8 mouse cellular contexts compared by ENCODE assay signal in the genomic region with DNA sequence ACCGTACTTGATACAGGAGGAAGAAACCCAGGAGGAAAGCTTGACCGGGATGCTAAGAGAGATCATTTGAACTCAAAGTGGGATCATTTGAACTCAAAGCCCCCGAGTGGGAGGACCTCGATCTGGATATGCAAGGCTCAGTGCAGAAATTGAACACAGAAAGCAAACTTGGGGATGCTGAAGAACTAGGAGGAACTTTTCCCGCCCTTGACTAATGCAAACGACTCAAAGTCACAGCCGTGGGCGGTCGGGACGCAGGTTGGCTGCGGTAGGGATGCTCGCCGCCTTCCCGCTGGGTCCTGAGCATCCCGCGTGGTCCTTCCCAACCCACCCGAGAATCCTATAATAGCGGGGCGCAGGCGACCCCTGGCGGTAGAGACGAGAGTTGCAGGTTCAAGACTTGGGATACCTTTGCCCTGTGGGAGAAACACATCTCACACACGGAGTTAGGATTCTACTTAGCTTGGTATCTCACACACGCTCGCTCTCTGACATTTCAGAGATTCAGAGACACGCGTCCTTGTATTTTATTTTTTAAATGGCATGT. TPM values are rescaled to one million over a fixed set of nuclear protein-coding genes. Genes with fewer than 3 reads are reported as not detected.
DNase-seq lines count a peak whose midpoint lies in the region; ATAC-seq and TF ChIP-seq lines count a peak whose summit lies in the region.

No protein-coding gene starts in this region.

- no peaks in the 10 kb centered on the region for H3K9me3 ChIP-seq in heart, embryonic 11.5 days (replicated peaks; ENCODE audit: control insufficient read depth, low read length)
- H3K9me3 ChIP-seq in kidney, embryonic 16.5 days (ENCODE audit: low read length), result no peaks in the 10 kb centered on the region
- no peaks in the 10 kb centered on the region for H3K9me3 ChIP-seq in limb, embryonic 15.5 days
- no peaks in the 10 kb centered on the region for H3K9me3 ChIP-seq in midbrain, postnatal 0 days (ENCODE audit: low read length)

- H3K4me1 ChIP-seq in embryonic fibroblast, embryonic 13.5 days (ENCODE audit: control insufficient read depth, insufficient read depth, low read length), result peaks cover 2% of the 10 kb centered on the region
- H3K4me1 ChIP-seq in heart, embryonic 11.5 days (ENCODE audit: control insufficient read depth, insufficient read depth, low read length), result peaks cover 29% of the 10 kb centered on the region
- H3K4me1 ChIP-seq in kidney, embryonic 16.5 days (ENCODE audit: insufficient read depth, low read length), result peaks cover 38% of the 10 kb centered on the region
- H3K4me1 ChIP-seq in limb, embryonic 15.5 days, result peaks cover 48% of the 10 kb centered on the region
- peaks cover 11% of the 10 kb centered on the region for H3K4me1 ChIP-seq in midbrain, postnatal 0 days (ENCODE audit: insufficient read depth, low read length)

- H3K9ac ChIP-seq in heart, embryonic 11.5 days (ENCODE audit: low read depth, low read length), result peak overlapping the region; percentile 65
- peak overlapping the region; percentile 61 for H3K9ac ChIP-seq in kidney, embryonic 16.5 days (replicated peaks; ENCODE audit: low read length)
- H3K9ac ChIP-seq in limb, embryonic 15.5 days, result peak overlapping the region; percentile 41
- peak overlapping the region; percentile 55; the same call in 1 of the 2 replicates for H3K9ac ChIP-seq in midbrain, postnatal 0 days (replicated peaks; ENCODE audit: low read length, poor library complexity, severe bottlenecking)

- peak overlapping the region; percentile 71 for H3K4me2 ChIP-seq in heart, embryonic 11.5 days
- peak overlapping the region; percentile 87 for H3K4me2 ChIP-seq in kidney, embryonic 16.5 days (replicated peaks; ENCODE audit: low read depth, low read length)
- H3K4me2 ChIP-seq in limb, embryonic 15.5 days, result peak overlapping the region; percentile 93
- peak overlapping the region; percentile 98 for H3K4me2 ChIP-seq in midbrain, postnatal 0 days (ENCODE audit: low read depth, low read length, poor library complexity, severe bottlenecking)

- ATAC-seq in heart, embryonic 11.5 days (replicated peaks; ENCODE audit: insufficient number of reproducible peaks, low FRiP score, low TSS enrichment), result 0 out of 2 replicates have a peak, but pooled peaks have one; percentile 14
- ATAC-seq in kidney, embryonic 16.5 days (ENCODE audit: low FRiP score, low TSS enrichment), result no peak
- no peak for ATAC-seq in limb, embryonic 15.5 days (ENCODE audit: insufficient number of reproducible peaks, low FRiP score, low TSS enrichment, low read depth)
- peak; percentile 28; the same call in 1 of the 2 replicates for ATAC-seq in midbrain, postnatal 0 days (ENCODE audit: low FRiP score)

- DNase-seq in spleen, adult 18-20 months, result peak; percentile 64 to 86
- no peak for DNase-seq in spleen, adult 12 weeks (ENCODE audit: low spot score)
- DNase-seq in midbrain, postnatal 0 days (ENCODE audit: low spot score), result peak; percentile 85
- peak; percentile 83 for DNase-seq in splenic B cell, adult 2 months (ENCODE audit: low read depth, low spot score)

- H3K36me3 ChIP-seq in heart, embryonic 11.5 days (ENCODE audit: control insufficient read depth, insufficient read depth, low read length), result 0 out of 2 replicates have a peak, but pooled peaks cover 2% of the 10 kb centered on the region
- no peaks in the 10 kb centered on the region for H3K36me3 ChIP-seq in kidney, embryonic 16.5 days (ENCODE audit: insufficient read depth, low read length)
- H3K36me3 ChIP-seq in limb, embryonic 15.5 days, result peaks cover 2% of the 10 kb centered on the region
- H3K36me3 ChIP-seq in midbrain, postnatal 0 days (ENCODE audit: insufficient read depth, low read length), result 0 out of 2 replicates have a peak, but pooled peaks cover 1% of the 10 kb centered on the region
- no peaks in the 10 kb centered on the region for H3K36me3 ChIP-seq in splenic B cell, adult 2 months (ENCODE audit: control insufficient read depth, insufficient read depth, low read length, poor library complexity, severe bottlenecking)

- H3K27me3 ChIP-seq in heart, embryonic 11.5 days (ENCODE audit: control insufficient read depth, insufficient read depth, low read length), result peaks cover 3% of the 10 kb centered on the region; the same call in 1 of the 2 replicates
- peaks cover 13% of the 10 kb centered on the region for H3K27me3 ChIP-seq in kidney, embryonic 16.5 days (ENCODE audit: insufficient read depth, low read length)
- peaks cover 13% of the 10 kb centered on the region; the same call in 1 of the 2 replicates for H3K27me3 ChIP-seq in limb, embryonic 15.5 days
- H3K27me3 ChIP-seq in midbrain, postnatal 0 days (ENCODE audit: insufficient read depth, low read length), result peaks cover 4% of the 10 kb centered on the region; the same call in 1 of the 2 replicates
- no peaks in the 10 kb centered on the region for H3K27me3 ChIP-seq in splenic B cell, adult 2 months (ENCODE audit: control insufficient read depth, insufficient read depth, low read length, poor library complexity, severe bottlenecking)

- under 1% methylated on average over 27 of the region's 27 CpGs for WGBS in heart, embryonic 11.5 days (ENCODE audit: insufficient replicate concordance)
- under 1% methylated on average over 27 of the region's 27 CpGs for WGBS in kidney, embryonic 16.5 days
- WGBS in limb, embryonic 15.5 days, result under 1% methylated on average over 27 of the region's 27 CpGs
- under 1% methylated on average over 27 of the region's 27 CpGs for WGBS in midbrain, postnatal 0 days

- peak; percentile 74; the same call in 1 of the 2 replicates for TF ChIP-seq CTCF in embryonic fibroblast, embryonic 13.5 days (IDR thresholded peaks at IDR 0.05; ENCODE audit: borderline replicate concordance, insufficient read depth, low read length)
- peak; percentile 98 for TF ChIP-seq CTCF in midbrain, postnatal 0 days (IDR thresholded peaks at IDR 0.05)

- H3K4me3 ChIP-seq in embryonic fibroblast, embryonic 13.5 days (ENCODE audit: insufficient read depth, low read length), result peak overlapping the region; percentile 28
- H3K4me3 ChIP-seq in heart, embryonic 11.5 days (ENCODE audit: low read depth, low read length), result peak overlapping the region; percentile 44
- peak overlapping the region; percentile 50 for H3K4me3 ChIP-seq in kidney, embryonic 16.5 days (ENCODE audit: low read length)
- peak overlapping the region; percentile 46 for H3K4me3 ChIP-seq in limb, embryonic 15.5 days
- H3K4me3 ChIP-seq in midbrain, postnatal 0 days (ENCODE audit: low read depth, low read length), result peak overlapping the region; percentile 49

- peak overlapping the region; percentile 80 for H3K27ac ChIP-seq in embryonic fibroblast, embryonic 13.5 days (ENCODE audit: insufficient read depth, low read length)
- peak overlapping the region; percentile 94 for H3K27ac ChIP-seq in heart, embryonic 11.5 days (ENCODE audit: low read depth, low read length)
- H3K27ac ChIP-seq in kidney, embryonic 16.5 days (ENCODE audit: low read length), result no peak overlapping the region
- peak overlapping the region; percentile 14; the same call in 1 of the 2 replicates for H3K27ac ChIP-seq in limb, embryonic 15.5 days
- H3K27ac ChIP-seq in midbrain, postnatal 0 days (ENCODE audit: low read depth, low read length), result no peak overlapping the region

- no peak for TF ChIP-seq POLR2A in embryonic fibroblast, embryonic 13.5 days (IDR thresholded peaks at IDR 0.05; ENCODE audit: low read depth, low read length)

RNA-seq across cellular contexts. Expression of gene Ercc1, which starts 2.0 kb away (rescaled TPM):
- polyA plus RNA-seq in embryonic fibroblast, embryonic 13.5 days (2011; ENCODE audit: insufficient read length, low read depth, missing spikeins), result 44.9 and 52.2 TPM in 2 replicates
- polyA plus RNA-seq in heart, embryonic 11.5 days (2014; fragmentation: Nextera tagmentation; extraction: Ambion mirVana), result 72.5 and 74.5 TPM in 2 replicates
- 81.8 and 86.1 TPM in 2 replicates for polyA plus RNA-seq in kidney, embryonic 16.5 days (2015; fragmentation: Nextera tagmentation; extraction: Ambion mirVana)
- 75.7 and 75.9 TPM in 2 replicates for polyA plus RNA-seq in limb, embryonic 15.5 days (2015; fragmentation: Nextera tagmentation; extraction: Ambion mirVana)
- total RNA-seq in midbrain, postnatal 0 days (2014; rRNA removed), result 50.3 and 71.4 TPM in 2 replicates
- polyA plus RNA-seq in midbrain, postnatal 0 days (2015; fragmentation: Nextera tagmentation; extraction: Ambion mirVana), result 67.7 and 71.0 TPM in 2 replicates

RNA-seq across cellular contexts. Expression of gene Cd3eap, which starts 16.7 kb away (rescaled TPM):
- 13.3 and 13.4 TPM in 2 replicates for polyA plus RNA-seq in embryonic fibroblast, embryonic 13.5 days (2011; ENCODE audit: insufficient read length, low read depth, missing spikeins)
- polyA plus RNA-seq in heart, embryonic 11.5 days (2014; fragmentation: Nextera tagmentation; extraction: Ambion mirVana), result 17.6 and 18.9 TPM in 2 replicates
- polyA plus RNA-seq in kidney, embryonic 16.5 days (2015; fragmentation: Nextera tagmentation; extraction: Ambion mirVana), result 25.0 and 27.7 TPM in 2 replicates
- polyA plus RNA-seq in limb, embryonic 15.5 days (2015; fragmentation: Nextera tagmentation; extraction: Ambion mirVana), result 32.9 and 34.2 TPM in 2 replicates
- 8.7 and 14.0 TPM in 2 replicates for total RNA-seq in midbrain, postnatal 0 days (2014; rRNA removed)
- 21.5 and 21.6 TPM in 2 replicates for polyA plus RNA-seq in midbrain, postnatal 0 days (2015; fragmentation: Nextera tagmentation; extraction: Ambion mirVana)

RNA-seq across cellular contexts. Expression of gene Ppp1r13l, which starts 17.0 kb away (rescaled TPM):
- polyA plus RNA-seq in embryonic fibroblast, embryonic 13.5 days (2011; ENCODE audit: insufficient read length, low read depth, missing spikeins), result 11.0 and 12.5 TPM in 2 replicates
- 12.4 and 17.6 TPM in 2 replicates for polyA plus RNA-seq in heart, embryonic 11.5 days (2014; fragmentation: Nextera tagmentation; extraction: Ambion mirVana)
- 3.3 and 4.0 TPM in 2 replicates for polyA plus RNA-seq in kidney, embryonic 16.5 days (2015; fragmentation: Nextera tagmentation; extraction: Ambion mirVana)
- 20.0 and 24.8 TPM in 2 replicates for polyA plus RNA-seq in limb, embryonic 15.5 days (2015; fragmentation: Nextera tagmentation; extraction: Ambion mirVana)
- total RNA-seq in midbrain, postnatal 0 days (2014; rRNA removed), result 0.52 and 1.0 TPM in 2 replicates
- polyA plus RNA-seq in midbrain, postnatal 0 days (2015; fragmentation: Nextera tagmentation; extraction: Ambion mirVana), result 1.5 and 2.0 TPM in 2 replicates

RNA-seq across cellular contexts. Expression of gene Fosb, which starts 32.7 kb away (rescaled TPM):
- polyA plus RNA-seq in embryonic fibroblast, embryonic 13.5 days (2011; ENCODE audit: insufficient read length, low read depth, missing spikeins), result 2.1 and 2.7 TPM in 2 replicates
- 0.11 and 0.17 TPM in 2 replicates for polyA plus RNA-seq in heart, embryonic 11.5 days (2014; fragmentation: Nextera tagmentation; extraction: Ambion mirVana)
- 0.17 and 0.22 TPM in 2 replicates for polyA plus RNA-seq in kidney, embryonic 16.5 days (2015; fragmentation: Nextera tagmentation; extraction: Ambion mirVana)
- 0.29 and 0.41 TPM in 2 replicates for polyA plus RNA-seq in limb, embryonic 15.5 days (2015; fragmentation: Nextera tagmentation; extraction: Ambion mirVana)
- 0.38 and 0.66 TPM in 2 replicates for total RNA-seq in midbrain, postnatal 0 days (2014; rRNA removed)
- 0.10 and 0.11 TPM in 2 replicates for polyA plus RNA-seq in midbrain, postnatal 0 days (2015; fragmentation: Nextera tagmentation; extraction: Ambion mirVana)

RNA-seq across cellular contexts. Expression of gene Ercc2, which starts 39.3 kb away (rescaled TPM):
- 14.3 and 22.7 TPM in 2 replicates for polyA plus RNA-seq in embryonic fibroblast, embryonic 13.5 days (2011; ENCODE audit: insufficient read length, low read depth, missing spikeins)
- 6.1 and 6.6 TPM in 2 replicates for polyA plus RNA-seq in heart, embryonic 11.5 days (2014; fragmentation: Nextera tagmentation; extraction: Ambion mirVana)
- 16.7 and 19.0 TPM in 2 replicates for polyA plus RNA-seq in kidney, embryonic 16.5 days (2015; fragmentation: Nextera tagmentation; extraction: Ambion mirVana)
- 14.0 and 14.9 TPM in 2 replicates for polyA plus RNA-seq in limb, embryonic 15.5 days (2015; fragmentation: Nextera tagmentation; extraction: Ambion mirVana)
- 63.0 and 68.3 TPM in 2 replicates for total RNA-seq in midbrain, postnatal 0 days (2014; rRNA removed)
- polyA plus RNA-seq in midbrain, postnatal 0 days (2015; fragmentation: Nextera tagmentation; extraction: Ambion mirVana), result 22.9 and 26.6 TPM in 2 replicates

Comparison
In these comparisons a context has a peak if more than half of its experiments do, and no peak if none do; other contexts are left out.
1. H3K27ac ChIP-seq: peak in embryonic fibroblast, embryonic 13.5 days (single experiment), heart, embryonic 11.5 days (single experiment) and limb, embryonic 15.5 days (single experiment); none in kidney, embryonic 16.5 days (single experiment) and midbrain, postnatal 0 days (single experiment).
2. ATAC-seq: peak in heart, embryonic 11.5 days (single experiment) and midbrain, postnatal 0 days (single experiment); none in kidney, embryonic 16.5 days (single experiment) and limb, embryonic 15.5 days (single experiment).
3. Peak in every context shown above with its lines, with median percentiles within 50 percentile points of each other: H3K4me3 ChIP-seq, H3K4me2 ChIP-seq and H3K9ac ChIP-seq.